Mouse (Mus musculus) C2C12 (cell line): ENCODE results near the gene Sap30bp.

ENCODE experiments used
- CEBPB ChIP-seq: IDR thresholded peaks from one replicate; pipeline ENCODE4 v1.6.1; 2011; ENCODE audit warnings: low read depth, mild to moderate bottlenecking, control low read depth, moderate library complexity
- CTCF ChIP-seq: IDR thresholded peaks from one replicate; pipeline ENCODE4 v1.5.1; 2011; ENCODE audit not compliant: control insufficient read depth, insufficient read depth, insufficient read length
- FOSL1 ChIP-seq: IDR thresholded peaks from one replicate; pipeline ENCODE4 v1.8.0; 2011; ENCODE audit warnings: mild to moderate bottlenecking, low read length; ENCODE audit not compliant: poor library complexity, insufficient read depth, severe bottlenecking
- MAX ChIP-seq: IDR thresholded peaks from one replicate; pipeline ENCODE4 v1.6.1; 2011; ENCODE audit warnings: mild to moderate bottlenecking, control low read depth
- MYOD1 ChIP-seq: IDR thresholded peaks from one replicate; pipeline ENCODE4 v1.6.1; 2011; ENCODE audit warnings: low read depth; ENCODE audit not compliant: control insufficient read depth, insufficient read length
- MYOG ChIP-seq: IDR thresholded peaks from one replicate; pipeline ENCODE4 v1.6.1; 2011; ENCODE audit not compliant: control insufficient read depth, insufficient read length; ENCODE audit errors: extremely low read depth
- USF1 ChIP-seq: IDR thresholded peaks from one replicate; pipeline ENCODE4 v1.6.1; 2011; ENCODE audit warnings: low read depth, mild to moderate bottlenecking, control low read depth, moderate library complexity

GRCm38 (mm10) chr11:115957971-115958370 is 24.9 kb downstream of the Sap30bp start:
- TF ChIP-seq CTCF (peak; percentile 3), USF1 (no peak), MAX (peak; percentile 71), MYOD1 (no peak), MYOG (no peak), CEBPB (no peak), FOSL1 (peak; percentile 27)
